Mouse (Mus musculus) midbrain, postnatal 0 days (tissue): ENCODE results near the gene Pms2. TPM values are rescaled to one million over a fixed set of nuclear protein-coding genes. Genes with fewer than 3 reads are reported as not detected.

ENCODE experiments used
- ATAC-seq: fragments of 200-750 bp; cut with Nextera tagmentation; 2 replicates; pipeline ENCODE4 v1.8.0; 2017; ENCODE audit warnings: moderate number of reproducible peaks, mild to moderate bottlenecking, moderate TSS enrichment, moderate library complexity; ENCODE audit not compliant: low FRiP score
- DNase-seq: peaks from one replicate; pipeline ENCODE4 v3.0.0-alpha.2; 2015; ENCODE audit warnings: low spot score
- H3K27ac ChIP-seq: fragments of 300-500 bp; sonication (generic); 2 replicates; pipeline ENCODE4 v1.5.1; 2014; ENCODE audit warnings: low read depth, mild to moderate bottlenecking, low read length, mixed read lengths
- H3K27me3 ChIP-seq: fragments of 300-500 bp; sonication (generic); 2 replicates; pipeline ENCODE4 v1.6.1; 2014; ENCODE audit warnings: low read length, control low read depth, mixed read lengths; ENCODE audit not compliant: insufficient read depth
- H3K36me3 ChIP-seq: fragments of 300-500 bp; sonication (generic); 2 replicates; pipeline ENCODE4 v1.6.1; 2014; ENCODE audit warnings: low read length, control low read depth, mixed read lengths; ENCODE audit not compliant: insufficient read depth
- H3K4me1 ChIP-seq: fragments of 300-500 bp; sonication (generic); 2 replicates; pipeline ENCODE4 v1.6.1; 2014; ENCODE audit warnings: mild to moderate bottlenecking, control low read depth, antibody characterized with exemption, low read length, mixed read lengths; ENCODE audit not compliant: insufficient read depth
- H3K4me2 ChIP-seq: fragments of 300-500 bp; sonication (generic); 2 replicates; pipeline ENCODE4 v1.6.1; 2014; ENCODE audit warnings: low read depth, mild to moderate bottlenecking, low read length, mixed read lengths; ENCODE audit not compliant: poor library complexity, severe bottlenecking
- H3K4me3 ChIP-seq: fragments of 300-500 bp; sonication (generic); 2 replicates; pipeline ENCODE4 v1.5.1; 2014; ENCODE audit warnings: low read depth, mild to moderate bottlenecking, low read length, moderate library complexity
- H3K9ac ChIP-seq: fragments of 300-500 bp; sonication (generic); replicated peaks from 2 replicates; pipeline ENCODE4 v1.6.1; 2014; ENCODE audit warnings: mild to moderate bottlenecking, low read length, moderate library complexity, mixed read lengths; ENCODE audit not compliant: poor library complexity, severe bottlenecking
- H3K9me3 ChIP-seq: fragments of 300-500 bp; sonication (generic); 2 replicates; pipeline ENCODE4 v1.6.1; 2016; ENCODE audit warnings: low read length, control low read depth
- CTCF ChIP-seq: IDR thresholded peaks from 2 replicates; pipeline ENCODE4 v1.5.1; 2016; ENCODE audit warnings: antibody characterized with exemption, mild to moderate bottlenecking
- WGBS: fragments of 180-500 bp; shearing (Covaris S2); extraction: QIAGEN DNeasy Blood & Tissue Kit; methylation state at CpG from one replicate; pipeline ENCODE4 v1.1.7; 2014; 5-methylcytosine and 5-hydroxymethylcytosine counted together
- polyA plus RNA-seq: library from polyadenylated mRNA; unstranded; fragments of >200 nt; fragmentation: Nextera tagmentation; extraction: Ambion mirVana; gene quantifications from 2 replicates; pipeline ENCODE4 v1.2.1, GENCODE M21; 2015
- total RNA-seq: library from RNA; depleted of rRNA; stranded (reverse); fragments of >200 nt; gene quantifications from 2 replicates; pipeline ENCODE4 v1.2.3, GENCODE M21; 2014

Pms2 gene
- total and polyA plus RNA-seq, 2 experiments from 2014 or later, result 14.0 to 24.8 TPM

- Histone ChIP-seq H3K4me3 (peak overlapping the region; percentile 53), H3K27ac (peak overlapping the region; percentile 75), H3K9ac (peak overlapping the region; percentile 37), H3K36me3 (peaks cover 23% of the 10 kb centered on the region), H3K27me3 (no peaks in the 10 kb centered on the region), H3K4me2 (peak overlapping the region; percentile 59), H3K9me3 (no peaks in the 10 kb centered on the region), H3K4me1 (peaks cover 11% of the 10 kb centered on the region; the same call in 1 of the 2 replicates)
- 3% methylated on average over 9 of the region's 9 CpGs for WGBS
- TF ChIP-seq CTCF, result no peak
- ATAC-seq (no peak), DNase-seq (no peak)
Measured at GRCm38 (mm10) chr5:143908926-143909325, 838 bp upstream of the Pms2 start.

GRCm38 (mm10) chr5:143916221-143916620, 6.5 kb downstream of the Pms2 start:
- Histone ChIP-seq H3K36me3 (peaks cover 40% of the 10 kb centered on the region), H3K4me1 (no peaks in the 10 kb centered on the region), H3K9me3 (no peaks in the 10 kb centered on the region), H3K9ac (no peak overlapping the region), H3K4me2 (no peak overlapping the region), H3K27me3 (no peaks in the 10 kb centered on the region), H3K27ac (no peak overlapping the region), H3K4me3 (no peak overlapping the region)
- no peak for DNase-seq
- no peak for ATAC-seq
- WGBS, result 87% methylated on average over 9 of the region's 9 CpGs
- no peak for TF ChIP-seq CTCF

DNA sequence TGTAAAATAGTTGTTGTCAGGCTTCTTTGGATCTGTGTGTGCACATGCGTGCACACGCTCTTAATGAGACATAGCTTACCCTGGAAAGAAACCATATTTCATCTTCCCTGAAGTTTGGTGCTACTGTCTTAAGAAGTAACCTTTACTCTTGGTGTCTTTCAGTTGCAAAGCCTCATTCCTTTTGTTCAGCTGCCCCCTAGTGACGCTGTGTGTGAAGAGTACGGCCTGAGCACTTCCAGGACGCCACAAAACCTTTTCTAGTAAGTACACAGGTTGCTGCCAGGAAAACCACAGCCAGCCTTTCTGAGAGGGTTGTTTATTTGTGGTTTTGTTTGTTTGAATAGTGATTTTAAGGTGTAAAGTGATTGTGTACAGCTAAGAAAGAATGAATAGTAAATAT, 7.7 kb downstream of the Pms2 start:
- Histone ChIP-seq H3K4me2 (no peak overlapping the region), H3K4me1 (no peaks in the 10 kb centered on the region), H3K9me3 (no peaks in the 10 kb centered on the region), H3K27me3 (no peaks in the 10 kb centered on the region), H3K27ac (no peak overlapping the region), H3K4me3 (no peak overlapping the region), H3K9ac (no peak overlapping the region), H3K36me3 (peaks cover 41% of the 10 kb centered on the region)
- ATAC-seq, result no peak
- WGBS, result 50% methylated on average over 5 of the region's 5 CpGs
- TF ChIP-seq CTCF, result peak; percentile 63
- DNase-seq, result peak; percentile 49

DNA sequence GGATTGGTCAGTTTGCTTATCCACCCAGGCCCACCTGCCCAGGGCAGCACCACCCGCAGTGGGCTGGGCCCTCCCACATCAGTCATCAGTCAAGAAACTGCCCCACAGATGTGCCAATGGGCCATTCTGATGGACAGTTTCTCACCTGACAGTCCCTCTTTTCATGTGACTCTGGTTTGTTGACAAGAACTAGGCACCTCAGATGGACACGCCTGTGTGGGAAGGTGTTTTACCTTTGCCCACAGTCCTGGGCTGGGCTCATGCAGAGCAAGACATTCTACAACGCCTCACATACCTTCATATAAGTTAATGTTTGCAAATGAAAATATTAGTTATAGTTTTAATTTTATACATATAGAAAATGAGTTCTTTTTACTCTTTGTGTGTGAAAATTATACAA, 8.4 kb downstream of the Pms2 start:
- 96% methylated on average over 3 of the region's 3 CpGs for WGBS
- Histone ChIP-seq H3K27ac (no peak overlapping the region), H3K9me3 (no peaks in the 10 kb centered on the region), H3K4me2 (no peak overlapping the region), H3K9ac (no peak overlapping the region), H3K27me3 (no peaks in the 10 kb centered on the region), H3K4me3 (no peak overlapping the region), H3K36me3 (peaks cover 44% of the 10 kb centered on the region), H3K4me1 (no peaks in the 10 kb centered on the region)
- ATAC-seq, result no peak
- DNase-seq, result no peak
- TF ChIP-seq CTCF, result no peak

- no peaks in the 10 kb centered on the region for H3K27me3 ChIP-seq
- peaks cover 47% of the 10 kb centered on the region for H3K36me3 ChIP-seq
- TF ChIP-seq CTCF, result no peak
- no peaks in the 10 kb centered on the region for H3K4me1 ChIP-seq
- DNase-seq (no peak), ATAC-seq (no peak)
- H3K27ac ChIP-seq, result no peak overlapping the region
- 89% methylated on average over 6 of the region's 6 CpGs for WGBS
- H3K9me3 ChIP-seq, result no peaks in the 10 kb centered on the region
- no peak overlapping the region for H3K9ac ChIP-seq
- H3K4me3 ChIP-seq, result no peak overlapping the region
- no peak overlapping the region for H3K4me2 ChIP-seq
Measured at GRCm38 (mm10) chr5:143924781-143925452, 15.2 kb downstream of the Pms2 start.

DNA sequence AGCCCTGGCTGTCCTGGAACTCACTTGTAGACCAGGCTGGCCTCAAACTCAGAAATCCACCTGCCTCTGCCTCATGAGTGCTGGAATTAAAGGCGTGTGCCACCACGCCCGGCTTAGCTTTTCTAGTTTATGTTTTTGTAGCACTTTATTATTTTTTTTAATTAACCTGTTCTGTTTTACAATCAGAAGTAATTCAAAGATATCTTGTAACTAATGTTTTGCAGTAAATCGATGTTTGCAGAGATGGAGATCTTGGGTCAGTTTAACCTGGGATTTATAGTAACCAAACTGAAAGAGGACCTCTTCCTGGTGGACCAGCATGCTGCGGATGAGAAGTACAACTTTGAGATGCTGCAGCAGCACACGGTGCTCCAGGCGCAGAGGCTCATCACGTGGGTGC, 18.1 kb downstream of the Pms2 start, which contains the start of gene Gm42421:
Gene Gm42421, plus strand, starts transcription at position 301 of the 400 bp plus-strand sequence.
- Histone ChIP-seq H3K4me1 (no peaks in the 10 kb centered on the region; the same call in 1 of the 2 replicates), H3K4me3 (no peak within 1 kb of the TSS), H3K9me3 (no peaks in the 10 kb centered on the region), H3K27ac (no peak within 1 kb of the TSS), H3K36me3 (peaks cover 50% of the 10 kb centered on the region), H3K4me2 (no peak within 1 kb of the TSS), H3K9ac (no peak within 1 kb of the TSS), H3K27me3 (no peaks in the 10 kb centered on the region)
- no peak for ATAC-seq
- 94% methylated on average over 8 of the region's 8 CpGs for WGBS
- no peak for TF ChIP-seq CTCF
- DNase-seq, result no peak
